ENCODE assay signal across 25 mouse cellular contexts in the genomic region with DNA sequence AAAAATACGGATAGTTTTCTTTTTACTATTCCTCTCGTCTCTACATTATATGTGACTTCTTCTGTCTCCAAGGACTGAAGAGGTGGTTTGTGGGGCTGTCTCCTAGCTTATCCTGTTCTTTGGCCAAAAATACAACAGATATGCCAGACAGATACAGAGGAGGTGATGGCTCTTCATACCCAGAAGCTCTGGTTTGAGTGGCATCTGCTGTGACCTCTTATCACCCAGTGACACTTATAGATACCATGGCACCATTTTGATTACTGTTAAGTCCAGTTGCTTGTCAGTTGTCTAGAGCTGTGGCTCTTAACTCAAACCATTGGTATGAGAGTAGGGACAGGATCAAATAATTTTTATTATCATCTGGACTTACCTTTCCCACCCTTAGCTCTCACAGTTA. TPM values are rescaled to one million over a fixed set of nuclear protein-coding genes. Genes with fewer than 3 reads are reported as not detected.
DNase-seq lines count a peak whose midpoint lies in the region; ATAC-seq and TF ChIP-seq lines count a peak whose summit lies in the region.
"Had no signal": no experiment of that assay in that cellular context is flagged by ENCODE, and none has a peak within 500 bp of the region (broad histone marks: within the 10 kb centered on the region; RNA-seq: fewer than 3 reads in every experiment).

No protein-coding gene starts in this region.

- no peak for DNase-seq in liver, embryonic 13.5 days
- DNase-seq in liver, embryonic 11.5 days (ENCODE audit: low spot score), result no peak
- DNase-seq in midbrain, embryonic 11.5 days (ENCODE audit: low spot score, missing footprints), result peak; percentile 10
- no peak for DNase-seq in midbrain, postnatal 0 days (ENCODE audit: low spot score)
- DNase-seq in neural tube, embryonic 10.5 days (ENCODE audit: extremely low spot score, low spot score), result no peak
- DNase-seq in heart, postnatal 36 days, result no peak
- DNase-seq: adrenal gland, adult 8-10 months; adrenal gland, postnatal 14 days; adrenal gland, postnatal 36 days; cerebellum, adult 11-12 months; cerebellum, adult 2 months; cerebellum, adult 9-10 months; cerebellum, postnatal 10 days; cerebellum, postnatal 25 days had no signal

- TF ChIP-seq CTCF in midbrain, postnatal 0 days (IDR thresholded peaks at IDR 0.05), result no peak

- no peaks in the 10 kb centered on the region for H3K9me3 ChIP-seq in liver, embryonic 13.5 days (replicated peaks)
- H3K9me3 ChIP-seq in liver, embryonic 11.5 days (ENCODE audit: control insufficient read depth, low read length), result no peaks in the 10 kb centered on the region
- no peaks in the 10 kb centered on the region for H3K9me3 ChIP-seq in midbrain, embryonic 11.5 days (ENCODE audit: control insufficient read depth, low read length)
- no peaks in the 10 kb centered on the region for H3K9me3 ChIP-seq in midbrain, postnatal 0 days (ENCODE audit: low read length)
- H3K9me3 ChIP-seq: embryonic facial prominence, embryonic 10.5 days; embryonic facial prominence, embryonic 12.5 days; forebrain, embryonic 10.5 days; forebrain, embryonic 12.5 days had no signal

- peaks cover 22% of the 10 kb centered on the region for H3K4me1 ChIP-seq in liver, embryonic 13.5 days (replicated peaks)
- peaks cover 4% of the 10 kb centered on the region; the same call in 1 of the 2 replicates for H3K4me1 ChIP-seq in liver, embryonic 11.5 days (replicated peaks; ENCODE audit: control insufficient read depth, insufficient read depth, low read length)
- no peaks in the 10 kb centered on the region for H3K4me1 ChIP-seq in midbrain, embryonic 11.5 days (ENCODE audit: control insufficient read depth, insufficient read depth, low read length)
- H3K4me1 ChIP-seq in midbrain, postnatal 0 days (ENCODE audit: insufficient read depth, low read length), result no peaks in the 10 kb centered on the region
- H3K4me1 ChIP-seq: embryonic facial prominence, embryonic 12.5 days; forebrain, embryonic 10.5 days; forebrain, embryonic 12.5 days had no signal

- peak; percentile 55; the same call in 1 of the 2 replicates for ATAC-seq in liver, embryonic 13.5 days (ENCODE audit: low read depth)
- ATAC-seq in liver, embryonic 11.5 days (replicated peaks; ENCODE audit: low FRiP score), result no peak
- ATAC-seq in midbrain, embryonic 11.5 days (ENCODE audit: low FRiP score), result no peak
- no peak for ATAC-seq in midbrain, postnatal 0 days (ENCODE audit: low FRiP score)
- 0 out of 2 replicates have a peak, but pooled peaks have one; percentile 14 for ATAC-seq in erythroblast, adult 5-6 weeks (replicated peaks; ENCODE audit: low FRiP score, poor library complexity, severe bottlenecking)
- peak; percentile 80 for ATAC-seq in megakaryocyte-erythroid progenitor cell, adult 5-6 weeks (replicated peaks; ENCODE audit: low FRiP score, low TSS enrichment, poor library complexity, severe bottlenecking)
- ATAC-seq: activated CD4-positive, CD25-positive, alpha-beta regulatory T cell, adult 4 months; forebrain, embryonic 14.5 days; forebrain, embryonic 16.5 days; Patski had no signal

- no peak overlapping the region for H3K9ac ChIP-seq in liver, embryonic 13.5 days
- H3K9ac ChIP-seq in liver, embryonic 11.5 days (ENCODE audit: low read depth, low read length), result no peak overlapping the region
- H3K9ac ChIP-seq in midbrain, embryonic 11.5 days (ENCODE audit: low read length), result no peak overlapping the region
- H3K9ac ChIP-seq in midbrain, postnatal 0 days (replicated peaks; ENCODE audit: low read length, poor library complexity, severe bottlenecking), result no peak overlapping the region
- H3K9ac ChIP-seq: embryonic facial prominence, embryonic 12.5 days; forebrain, embryonic 12.5 days had no signal

- H3K4me3 ChIP-seq in liver, embryonic 13.5 days (replicated peaks), result no peak overlapping the region
- no peak overlapping the region for H3K4me3 ChIP-seq in liver, embryonic 11.5 days (ENCODE audit: low read depth, low read length)
- H3K4me3 ChIP-seq in midbrain, embryonic 11.5 days (ENCODE audit: low read depth, low read length), result no peak overlapping the region
- H3K4me3 ChIP-seq in midbrain, postnatal 0 days (ENCODE audit: low read depth, low read length), result no peak overlapping the region
- H3K4me3 ChIP-seq: embryonic facial prominence, embryonic 10.5 days; embryonic facial prominence, embryonic 12.5 days; erythroblast, embryonic 14.5 days; forebrain, embryonic 10.5 days; forebrain, embryonic 12.5 days had no signal

- no peak overlapping the region for H3K27ac ChIP-seq in liver, embryonic 13.5 days
- H3K27ac ChIP-seq in liver, embryonic 11.5 days (ENCODE audit: low read depth, low read length), result no peak overlapping the region
- H3K27ac ChIP-seq in midbrain, embryonic 11.5 days (ENCODE audit: low read depth, low read length), result no peak overlapping the region
- no peak overlapping the region for H3K27ac ChIP-seq in midbrain, postnatal 0 days (ENCODE audit: low read depth, low read length)
- H3K27ac ChIP-seq: embryonic facial prominence, embryonic 10.5 days; embryonic facial prominence, embryonic 12.5 days; forebrain, embryonic 10.5 days; forebrain, embryonic 12.5 days had no signal

- intact Hi-C loops in heart, postnatal 36 days (cut with DNase I), result no loop called here

- no peak overlapping the region for H3K4me2 ChIP-seq in liver, embryonic 13.5 days
- no peak overlapping the region for H3K4me2 ChIP-seq in liver, embryonic 11.5 days
- no peak overlapping the region for H3K4me2 ChIP-seq in midbrain, embryonic 11.5 days
- no peak overlapping the region for H3K4me2 ChIP-seq in midbrain, postnatal 0 days (ENCODE audit: low read depth, low read length, poor library complexity, severe bottlenecking)
- H3K4me2 ChIP-seq: embryonic facial prominence, embryonic 12.5 days; forebrain, embryonic 12.5 days had no signal

- WGBS in liver, embryonic 13.5 days (ENCODE audit: insufficient replicate concordance), result 59% methylated on average over 2 of the region's 2 CpGs
- 75% methylated on average over 2 of the region's 2 CpGs for WGBS in liver, embryonic 11.5 days
- 85% methylated on average over 2 of the region's 2 CpGs for WGBS in midbrain, embryonic 11.5 days
- WGBS in midbrain, postnatal 0 days, result 94% methylated on average over 2 of the region's 2 CpGs

- H3K27me3 ChIP-seq in liver, embryonic 13.5 days, result no peaks in the 10 kb centered on the region
- no peaks in the 10 kb centered on the region for H3K27me3 ChIP-seq in liver, embryonic 11.5 days (replicated peaks; ENCODE audit: control insufficient read depth, insufficient read depth, low read length)
- H3K27me3 ChIP-seq in midbrain, embryonic 11.5 days (ENCODE audit: control insufficient read depth, insufficient read depth, low read length), result no peaks in the 10 kb centered on the region
- H3K27me3 ChIP-seq in midbrain, postnatal 0 days (ENCODE audit: insufficient read depth, low read length), result no peaks in the 10 kb centered on the region
- H3K27me3 ChIP-seq: embryonic facial prominence, embryonic 12.5 days; Patski had no signal

- H3K36me3 ChIP-seq in liver, embryonic 13.5 days, result no peaks in the 10 kb centered on the region
- no peaks in the 10 kb centered on the region for H3K36me3 ChIP-seq in liver, embryonic 11.5 days (ENCODE audit: control insufficient read depth, insufficient read depth, low read length)
- H3K36me3 ChIP-seq in midbrain, embryonic 11.5 days (ENCODE audit: control insufficient read depth, insufficient read depth, low read length), result no peaks in the 10 kb centered on the region
- no peaks in the 10 kb centered on the region for H3K36me3 ChIP-seq in midbrain, postnatal 0 days (ENCODE audit: insufficient read depth, low read length)
- H3K36me3 ChIP-seq: embryonic facial prominence, embryonic 10.5 days; embryonic facial prominence, embryonic 12.5 days; forebrain, embryonic 10.5 days; forebrain, embryonic 12.5 days had no signal

RNA-seq across cellular contexts. Expression of a gene that starts 8.1 kb away (rescaled TPM):
- 235 and 254 TPM in 2 replicates for polyA plus RNA-seq in liver, embryonic 13.5 days (2015; fragmentation: Nextera tagmentation; extraction: Ambion mirVana)
- 426 and 477 TPM in 2 replicates for polyA plus RNA-seq in liver, embryonic 11.5 days (2014; fragmentation: Nextera tagmentation; extraction: Ambion mirVana)
- polyA plus RNA-seq in midbrain, embryonic 11.5 days (2014; fragmentation: Nextera tagmentation; extraction: Ambion mirVana), result 463 and 499 TPM in 2 replicates
- 120 and 150 TPM in 2 replicates for total RNA-seq in midbrain, postnatal 0 days (2014; rRNA removed)
- polyA plus RNA-seq in midbrain, postnatal 0 days (2015; fragmentation: Nextera tagmentation; extraction: Ambion mirVana), result 279 and 298 TPM in 2 replicates
- 77.8 and 93.8 TPM in 2 replicates for total RNA-seq in erythroblast, adult 5-6 weeks (2015; ENCODE audit: low replicate concordance)
- 44.9 and 67.3 TPM in 2 replicates for total RNA-seq in erythroblast, adult 5-6 weeks (2017; ENCODE audit: low replicate concordance)
- 555 and 732 TPM in 2 replicates for total RNA-seq in megakaryocyte-erythroid progenitor cell, adult 5-6 weeks (2014; fragmentation: Nextera tagmentation)
- total RNA-seq in megakaryocyte-erythroid progenitor cell, adult 5-6 weeks (2017), result 235 and 332 TPM in 2 replicates
- total RNA-seq in heart, postnatal 36 days (2021), result 100 to 1,000 TPM in 1 of 2 experiments, 10 to 100 TPM in 1; 81.3 to 164 TPM

RNA-seq across cellular contexts. Expression of a gene that starts 33.4 kb away (rescaled TPM):
- polyA plus RNA-seq in liver, embryonic 13.5 days (2015; fragmentation: Nextera tagmentation; extraction: Ambion mirVana), result 15.8 and 21.9 TPM in 2 replicates
- polyA plus RNA-seq in liver, embryonic 11.5 days (2014; fragmentation: Nextera tagmentation; extraction: Ambion mirVana), result 24.1 and 26.9 TPM in 2 replicates
- 9.4 and 12.2 TPM in 2 replicates for polyA plus RNA-seq in midbrain, embryonic 11.5 days (2014; fragmentation: Nextera tagmentation; extraction: Ambion mirVana)
- total RNA-seq in midbrain, postnatal 0 days (2014; rRNA removed), result 18.8 and 19.0 TPM in 2 replicates
- polyA plus RNA-seq in midbrain, postnatal 0 days (2015; fragmentation: Nextera tagmentation; extraction: Ambion mirVana), result 10.7 and 11.0 TPM in 2 replicates
- 1.3 and 5.0 TPM in 2 replicates for total RNA-seq in erythroblast, adult 5-6 weeks (2015; ENCODE audit: low replicate concordance)
- 0.85 and 2.1 TPM in 2 replicates for total RNA-seq in erythroblast, adult 5-6 weeks (2017; ENCODE audit: low replicate concordance)
- total RNA-seq in megakaryocyte-erythroid progenitor cell, adult 5-6 weeks (2014; fragmentation: Nextera tagmentation), result 8.6 and 11.3 TPM in 2 replicates
- 3.7 and 11.2 TPM in 2 replicates for total RNA-seq in megakaryocyte-erythroid progenitor cell, adult 5-6 weeks (2017)
- total RNA-seq in heart, postnatal 36 days (2021), result 10 to 100 TPM; 31.1 to 31.7 TPM

RNA-seq across cellular contexts. Expression of a gene that starts 57.0 kb away (rescaled TPM):
- polyA plus RNA-seq in liver, embryonic 13.5 days (2015; fragmentation: Nextera tagmentation; extraction: Ambion mirVana), result 249 and 260 TPM in 2 replicates
- polyA plus RNA-seq in liver, embryonic 11.5 days (2014; fragmentation: Nextera tagmentation; extraction: Ambion mirVana), result 265 and 274 TPM in 2 replicates
- polyA plus RNA-seq in midbrain, embryonic 11.5 days (2014; fragmentation: Nextera tagmentation; extraction: Ambion mirVana), result 27.6 and 32.0 TPM in 2 replicates
- total RNA-seq in midbrain, postnatal 0 days (2014; rRNA removed), result 6.0 and 11.6 TPM in 2 replicates
- 23.7 and 24.8 TPM in 2 replicates for polyA plus RNA-seq in midbrain, postnatal 0 days (2015; fragmentation: Nextera tagmentation; extraction: Ambion mirVana)
- total RNA-seq in erythroblast, adult 5-6 weeks (2015; ENCODE audit: low replicate concordance), result 68.5 and 70.1 TPM in 2 replicates
- 91.4 and 102 TPM in 2 replicates for total RNA-seq in erythroblast, adult 5-6 weeks (2017; ENCODE audit: low replicate concordance)
- total RNA-seq in megakaryocyte-erythroid progenitor cell, adult 5-6 weeks (2014; fragmentation: Nextera tagmentation), result 225 and 320 TPM in 2 replicates
- 240 and 305 TPM in 2 replicates for total RNA-seq in megakaryocyte-erythroid progenitor cell, adult 5-6 weeks (2017)
- 10 to 100 TPM; 75.7 to 81.5 TPM for total RNA-seq in heart, postnatal 36 days (2021)

Comparison
In these comparisons a context has a peak if more than half of its experiments do, and no peak if none do; other contexts are left out.
1. ATAC-seq: peak in liver, embryonic 13.5 days (single experiment), erythroblast, adult 5-6 weeks (single experiment) and megakaryocyte-erythroid progenitor cell, adult 5-6 weeks (single experiment); none in liver, embryonic 11.5 days (single experiment), midbrain, embryonic 11.5 days (single experiment) and midbrain, postnatal 0 days (single experiment).